Mouse (Mus musculus): ENCODE data around the gene Zscan10. TPM values are rescaled to one million over a fixed set of nuclear protein-coding genes. Genes with fewer than 3 reads are reported as not detected.
A peak's percentile ranks its signal among the peaks of the same experiment; 100 is the strongest.

The Zscan10 gene
- polyA plus RNA-seq, 1 experiment from 2014 or later = not detected

- ATAC-seq (ENCODE audit: insufficient number of reproducible peaks, low FRiP score) = no peak
- Histone ChIP-seq H3K9me3 (replicated peaks) (no peaks in the 10 kb centered on the region), H3K9ac (no peak overlapping the region), H3K4me2 (no peak overlapping the region), H3K27me3 (replicated peaks) (no peaks in the 10 kb centered on the region), H3K4me3 (no peak overlapping the region), H3K36me3 (no peaks in the 10 kb centered on the region), H3K4me1 (replicated peaks) (no peaks in the 10 kb centered on the region), H3K27ac (ENCODE audit: poor library complexity, severe bottlenecking) (no peak overlapping the region)
- 90% methylated on average over 24 of the region's 24 CpGs for WGBS
These were observed 9.0 kb downstream of the Zscan10 start for GRCm38 (mm10) chr17:23609612-23610011.

GRCm38 (mm10) chr17:23610361-23610800, 9.7 kb downstream of the Zscan10 start:
- Histone ChIP-seq H3K27me3 (replicated peaks) (no peaks in the 10 kb centered on the region), H3K4me2 (no peak overlapping the region), H3K9me3 (replicated peaks) (no peaks in the 10 kb centered on the region), H3K4me1 (replicated peaks) (no peaks in the 10 kb centered on the region), H3K36me3 (no peaks in the 10 kb centered on the region), H3K27ac (ENCODE audit: poor library complexity, severe bottlenecking) (no peak overlapping the region), H3K9ac (no peak overlapping the region), H3K4me3 (no peak overlapping the region)
- 82% methylated on average over 28 of the region's 28 CpGs for WGBS
- ATAC-seq (ENCODE audit: insufficient number of reproducible peaks, low FRiP score) = peak; percentile 39; the same call in 1 of the 2 replicates

- Histone ChIP-seq H3K36me3 (no peaks in the 10 kb centered on the region), H3K4me1 (replicated peaks) (no peaks in the 10 kb centered on the region), H3K9me3 (replicated peaks) (no peaks in the 10 kb centered on the region), H3K9ac (no peak overlapping the region), H3K4me3 (no peak overlapping the region), H3K27ac (ENCODE audit: poor library complexity, severe bottlenecking) (no peak overlapping the region), H3K4me2 (no peak overlapping the region), H3K27me3 (replicated peaks) (peaks cover 45% of the 10 kb centered on the region)
- 49% methylated on average over 9 of the region's 9 CpGs for WGBS
- ATAC-seq (ENCODE audit: insufficient number of reproducible peaks, low FRiP score) = no peak
These were observed 16.4 kb downstream of the Zscan10 start for GRCm38 (mm10) chr17:23617087-23617486.

- H3K27me3 ChIP-seq (replicated peaks) = peaks cover 52% of the 10 kb centered on the region
- 41% methylated on average over 7 of the region's 7 CpGs for WGBS
- no peak for ATAC-seq (ENCODE audit: insufficient number of reproducible peaks, low FRiP score)
These were observed 19.7 kb downstream of the Zscan10 start for GRCm38 (mm10) chr17:23620351-23620750.

GRCm38 (mm10) chr17:23627813-23628212, 27.2 kb downstream of the Zscan10 start:
- 29% methylated on average over 7 of the region's 7 CpGs for WGBS
- ATAC-seq (ENCODE audit: insufficient number of reproducible peaks, low FRiP score) = no peak
- H3K36me3 ChIP-seq = no peaks in the 10 kb centered on the region

More at GRCm38 (mm10) chr17:23620351-23620750, 19.7 kb downstream of the Zscan10 start:
- H3K4me2 ChIP-seq = no peak overlapping the region
- H3K27ac ChIP-seq (ENCODE audit: poor library complexity, severe bottlenecking) = no peak overlapping the region
- H3K9me3 ChIP-seq (replicated peaks) = no peaks in the 10 kb centered on the region
- no peak overlapping the region for H3K4me3 ChIP-seq
- H3K36me3 ChIP-seq = no peaks in the 10 kb centered on the region
- H3K4me1 ChIP-seq (replicated peaks) = no peaks in the 10 kb centered on the region
- H3K9ac ChIP-seq = no peak overlapping the region

GRCm38 (mm10) chr17:23630195-23631020, 29.8 kb downstream of the Zscan10 start:
- peak overlapping the region; percentile 17; the same call in 1 of the 2 replicates for H3K9ac ChIP-seq
- peaks cover 29% of the 10 kb centered on the region for H3K27me3 ChIP-seq (replicated peaks)
- ATAC-seq (ENCODE audit: insufficient number of reproducible peaks, low FRiP score) = peak; percentile 69
- no peaks in the 10 kb centered on the region for H3K36me3 ChIP-seq
- H3K4me3 ChIP-seq = peak overlapping the region; percentile 8
- peaks cover 5% of the 10 kb centered on the region; the same call in 1 of the 2 replicates for H3K4me1 ChIP-seq (replicated peaks)
- 15% methylated on average over 22 of the region's 22 CpGs for WGBS
- no peak overlapping the region for H3K27ac ChIP-seq (ENCODE audit: poor library complexity, severe bottlenecking)
- peak overlapping the region; percentile 54 for H3K4me2 ChIP-seq
- no peaks in the 10 kb centered on the region for H3K9me3 ChIP-seq (replicated peaks)

More at GRCm38 (mm10) chr17:23627813-23628212, 27.2 kb downstream of the Zscan10 start:
- H3K4me2 ChIP-seq = no peak overlapping the region
- no peaks in the 10 kb centered on the region for H3K9me3 ChIP-seq (replicated peaks)
- H3K4me1 ChIP-seq (replicated peaks) = peaks cover 5% of the 10 kb centered on the region; the same call in 1 of the 2 replicates
- H3K9ac ChIP-seq = no peak overlapping the region
- no peak overlapping the region for H3K27ac ChIP-seq (ENCODE audit: poor library complexity, severe bottlenecking)
- H3K4me3 ChIP-seq = no peak overlapping the region
- peaks cover 29% of the 10 kb centered on the region for H3K27me3 ChIP-seq (replicated peaks)

GRCm38 (mm10) chr17:23631241-23631640, 30.6 kb downstream of the Zscan10 start:
- ATAC-seq (ENCODE audit: insufficient number of reproducible peaks, low FRiP score) = no peak
- WGBS = 62% methylated on average over 8 of the region's 8 CpGs
- H3K27me3 ChIP-seq (replicated peaks) = peaks cover 37% of the 10 kb centered on the region
- no peak overlapping the region for H3K9ac ChIP-seq
- no peaks in the 10 kb centered on the region for H3K36me3 ChIP-seq
- no peak overlapping the region for H3K4me2 ChIP-seq
- no peak overlapping the region for H3K4me3 ChIP-seq
- H3K4me1 ChIP-seq (replicated peaks) = peaks cover 5% of the 10 kb centered on the region; the same call in 1 of the 2 replicates
- H3K9me3 ChIP-seq (replicated peaks) = no peaks in the 10 kb centered on the region
- H3K27ac ChIP-seq (ENCODE audit: poor library complexity, severe bottlenecking) = no peak overlapping the region

- WGBS = under 1% methylated on average over 58 of the region's 58 CpGs
- 0 out of 2 replicates have a peak, but pooled peaks cover 8% of the 10 kb centered on the region for H3K4me1 ChIP-seq (replicated peaks)
- ATAC-seq (ENCODE audit: insufficient number of reproducible peaks, low FRiP score) = peak; percentile 47
- H3K9ac ChIP-seq = peak within 1 kb of the TSS; percentile 61
- peak within 1 kb of the TSS; percentile 54 for H3K4me3 ChIP-seq
- H3K9me3 ChIP-seq (replicated peaks) = peaks cover 13% of the 10 kb centered on the region
- no peaks in the 10 kb centered on the region for H3K36me3 ChIP-seq
- peak within 1 kb of the TSS; percentile 92 for H3K4me2 ChIP-seq
- peaks cover 20% of the 10 kb centered on the region for H3K27me3 ChIP-seq (replicated peaks)
- H3K27ac ChIP-seq (ENCODE audit: poor library complexity, severe bottlenecking) = no peak within 1 kb of the TSS
These were observed 44.2 kb downstream of the Zscan10 start, which contains the start of gene Mmp25 for GRCm38 (mm10) chr17:23644613-23645495. Gene Mmp25, minus strand, starts transcription at chr17:23645277.

- Histone ChIP-seq H3K4me2 (no peak overlapping the region), H3K27ac (ENCODE audit: poor library complexity, severe bottlenecking) (no peak overlapping the region), H3K4me1 (replicated peaks) (0 out of 2 replicates have a peak, but pooled peaks cover 8% of the 10 kb centered on the region), H3K9ac (no peak overlapping the region), H3K27me3 (replicated peaks) (peaks cover 20% of the 10 kb centered on the region), H3K9me3 (replicated peaks) (peaks cover 13% of the 10 kb centered on the region), H3K36me3 (no peaks in the 10 kb centered on the region), H3K4me3 (no peak overlapping the region)
- WGBS = 19% methylated on average over 10 of the region's 10 CpGs
- ATAC-seq (ENCODE audit: insufficient number of reproducible peaks, low FRiP score) = no peak
These were observed 45.2 kb downstream of the Zscan10 start for GRCm38 (mm10) chr17:23645894-23646293.

- Histone ChIP-seq H3K4me2 (no peak overlapping the region), H3K36me3 (no peaks in the 10 kb centered on the region), H3K9me3 (replicated peaks) (no peaks in the 10 kb centered on the region), H3K4me1 (replicated peaks) (no peaks in the 10 kb centered on the region), H3K27me3 (replicated peaks) (peaks cover 7% of the 10 kb centered on the region; the same call in 1 of the 2 replicates), H3K9ac (no peak overlapping the region), H3K27ac (ENCODE audit: poor library complexity, severe bottlenecking) (no peak overlapping the region), H3K4me3 (no peak overlapping the region)
- no peak for ATAC-seq (ENCODE audit: insufficient number of reproducible peaks, low FRiP score)
- WGBS = 76% methylated on average over 6 of the region's 6 CpGs
These were observed 50.7 kb downstream of the Zscan10 start for GRCm38 (mm10) chr17:23651363-23651762.

- Histone ChIP-seq H3K9ac (no peak overlapping the region), H3K9me3 (replicated peaks) (no peaks in the 10 kb centered on the region), H3K4me2 (no peak overlapping the region), H3K27me3 (replicated peaks) (peaks cover 14% of the 10 kb centered on the region; the same call in 1 of the 2 replicates), H3K4me1 (replicated peaks) (no peaks in the 10 kb centered on the region), H3K36me3 (no peaks in the 10 kb centered on the region), H3K4me3 (no peak overlapping the region), H3K27ac (ENCODE audit: poor library complexity, severe bottlenecking) (no peak overlapping the region)
- no peak for ATAC-seq (ENCODE audit: insufficient number of reproducible peaks, low FRiP score)
- 62% methylated on average over 2 of the region's 2 CpGs for WGBS
These were observed 52.7 kb downstream of the Zscan10 start for GRCm38 (mm10) chr17:23653324-23653723.

Measured in heart, embryonic 12.5 days (tissue).